Mouse (Mus musculus): ENCODE results near the gene Gm5129. TPM values are rescaled to one million over a fixed set of nuclear protein-coding genes. Genes with fewer than 3 reads are reported as not detected.
"Not testable (repeated sequence)": the region's sequence is repeated elsewhere in the genome, so short reads cannot be mapped to it uniquely, and the experiment has no call there.

Gene Gm5129
- total RNA-seq (2015) (1.7 TPM in 1 of 2 replicates, not detected in the other), total RNA-seq (2017) (not detected in 2 replicates)

DNA sequence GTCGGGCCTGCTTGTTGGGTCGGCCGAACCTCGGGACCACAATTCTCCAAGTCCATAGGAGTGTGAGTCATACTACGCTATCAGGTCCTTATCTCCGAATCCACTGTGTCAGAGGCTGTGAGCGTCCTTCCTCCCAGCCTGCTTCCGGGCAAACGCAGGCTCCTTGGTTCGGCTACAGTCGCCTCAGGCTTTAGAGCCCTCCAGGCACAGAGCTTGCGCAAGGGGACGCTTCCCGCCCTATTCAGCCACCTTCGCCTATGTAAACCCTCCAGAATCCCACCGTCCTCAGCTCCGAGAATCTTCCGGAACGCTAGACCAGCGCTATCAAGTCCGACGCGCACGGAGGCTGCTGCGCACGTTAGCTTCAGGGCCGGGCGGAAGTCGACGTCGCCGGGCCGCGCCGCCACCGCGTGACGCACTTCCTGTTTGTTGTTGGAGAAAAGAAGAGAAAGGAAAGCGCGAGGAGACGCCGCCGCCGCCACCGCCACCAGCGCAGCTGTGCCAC lies at the start of gene Gm5129, which contains the start of gene Dnajb6:
Gm5129 (minus strand) TSS at position 380 of the 505 bp plus-strand sequence.
Dnajb6 (plus strand) TSS at position 132 of the 505 bp plus-strand sequence.
- ATAC-seq (replicated peaks; ENCODE audit: poor library complexity): peak; percentile 85

DNA sequence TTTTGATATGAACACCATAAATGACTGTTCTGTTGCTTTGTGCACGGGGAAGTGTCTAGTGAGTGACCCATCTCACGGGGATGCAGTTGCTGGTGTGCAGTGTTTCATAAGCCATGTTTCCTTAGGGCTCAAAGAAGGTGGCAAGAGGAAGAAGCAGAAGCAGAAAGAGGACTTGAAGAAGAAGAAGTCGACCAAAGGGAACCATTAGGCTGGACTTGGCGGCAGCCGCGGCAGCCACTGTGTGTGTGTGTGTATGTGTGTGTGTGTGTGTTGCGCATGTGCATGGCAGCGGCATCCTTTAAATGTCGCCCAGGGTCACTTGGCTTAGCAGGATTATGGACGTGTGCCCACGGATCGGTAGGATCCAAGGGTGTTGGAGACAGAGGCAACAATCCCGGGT lies 49.2 kb upstream of the Gm5129 start:
- peak; percentile 48 for ATAC-seq (replicated peaks; ENCODE audit: poor library complexity)

DNA sequence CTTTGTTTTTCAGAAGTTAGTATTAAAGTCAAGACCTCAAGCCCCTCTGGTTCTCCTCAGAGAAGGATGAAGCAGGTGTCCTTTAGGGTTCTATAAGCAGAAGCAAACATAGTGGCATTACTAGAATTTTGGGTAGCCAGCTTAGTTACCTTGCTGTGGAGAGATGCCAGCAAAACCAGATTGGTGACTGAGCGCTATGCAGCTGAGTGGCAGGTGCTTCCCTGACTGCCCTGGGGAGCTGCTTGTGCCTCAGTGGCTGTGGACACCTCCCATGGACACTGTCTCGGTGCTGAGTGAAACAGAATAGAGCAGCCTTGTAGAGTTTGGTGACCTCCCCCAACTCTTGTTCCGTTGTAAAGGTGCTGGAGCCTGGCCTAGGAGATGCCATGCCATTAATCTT lies 46.5 kb upstream of the Gm5129 start:
- ATAC-seq (replicated peaks; ENCODE audit: poor library complexity): no peak

DNA sequence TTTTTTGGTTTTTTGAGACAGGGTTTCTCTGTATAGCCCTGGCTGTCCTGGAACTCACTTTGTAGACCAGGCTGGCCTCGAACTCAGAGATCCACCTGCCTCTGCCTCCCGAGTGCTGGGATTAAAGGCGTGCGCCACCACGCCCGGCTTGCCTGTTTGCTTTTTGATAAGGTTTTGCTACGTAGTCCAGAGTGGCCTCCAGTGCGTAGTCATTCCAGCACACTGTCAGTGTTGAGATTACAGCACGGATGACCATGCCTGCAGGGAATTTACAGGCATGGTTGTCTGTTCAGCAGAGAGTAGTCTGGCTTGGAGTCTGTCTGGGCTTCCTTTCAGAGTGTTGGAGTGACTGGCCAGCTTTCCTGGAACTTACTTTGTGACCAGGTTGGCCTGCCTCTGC lies 44.0 kb upstream of the Gm5129 start:
- not testable (repeated sequence) for ATAC-seq (replicated peaks; ENCODE audit: poor library complexity)

DNA sequence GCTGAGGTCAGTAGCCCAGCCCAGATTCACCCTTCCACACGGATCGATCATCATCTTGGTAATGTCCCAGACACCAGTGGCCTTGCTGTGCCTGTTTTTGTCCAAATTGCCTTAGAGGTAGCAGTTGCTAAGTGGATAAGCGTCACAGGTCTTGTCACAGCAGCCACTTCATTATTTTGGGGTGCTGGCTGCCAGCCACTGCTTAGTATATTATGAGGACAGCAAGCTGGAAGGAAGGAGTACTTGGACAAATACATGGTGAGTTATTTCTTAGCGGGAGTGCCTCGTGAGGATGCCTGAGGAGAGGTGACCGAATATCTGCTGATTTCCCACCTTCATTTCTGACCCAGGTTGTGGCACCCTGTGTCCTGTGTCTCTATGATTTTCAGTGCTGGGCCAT lies 42.3 kb upstream of the Gm5129 start:
- ATAC-seq (replicated peaks; ENCODE audit: poor library complexity): no peak

DNA sequence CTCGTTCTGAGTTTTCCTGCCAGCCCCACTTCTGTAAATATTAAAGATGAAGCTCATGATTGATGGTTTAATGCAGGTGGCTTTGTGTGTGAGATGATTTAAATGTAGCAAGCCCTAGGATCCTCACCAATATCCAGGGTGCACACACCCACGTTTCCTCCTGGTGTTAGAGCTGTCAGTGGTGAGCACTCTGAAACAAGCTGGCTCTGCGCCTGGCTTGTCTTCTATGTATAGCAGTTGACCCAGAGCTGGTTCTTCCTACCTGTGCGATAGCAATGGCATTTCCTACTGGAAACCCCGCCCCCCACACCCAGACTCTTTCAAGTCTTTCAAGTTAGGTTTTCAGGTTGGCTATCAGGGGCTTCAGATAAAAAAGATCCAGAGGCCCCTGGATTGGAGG lies 39.7 kb upstream of the Gm5129 start:
- no peak for ATAC-seq (replicated peaks; ENCODE audit: poor library complexity)

DNA sequence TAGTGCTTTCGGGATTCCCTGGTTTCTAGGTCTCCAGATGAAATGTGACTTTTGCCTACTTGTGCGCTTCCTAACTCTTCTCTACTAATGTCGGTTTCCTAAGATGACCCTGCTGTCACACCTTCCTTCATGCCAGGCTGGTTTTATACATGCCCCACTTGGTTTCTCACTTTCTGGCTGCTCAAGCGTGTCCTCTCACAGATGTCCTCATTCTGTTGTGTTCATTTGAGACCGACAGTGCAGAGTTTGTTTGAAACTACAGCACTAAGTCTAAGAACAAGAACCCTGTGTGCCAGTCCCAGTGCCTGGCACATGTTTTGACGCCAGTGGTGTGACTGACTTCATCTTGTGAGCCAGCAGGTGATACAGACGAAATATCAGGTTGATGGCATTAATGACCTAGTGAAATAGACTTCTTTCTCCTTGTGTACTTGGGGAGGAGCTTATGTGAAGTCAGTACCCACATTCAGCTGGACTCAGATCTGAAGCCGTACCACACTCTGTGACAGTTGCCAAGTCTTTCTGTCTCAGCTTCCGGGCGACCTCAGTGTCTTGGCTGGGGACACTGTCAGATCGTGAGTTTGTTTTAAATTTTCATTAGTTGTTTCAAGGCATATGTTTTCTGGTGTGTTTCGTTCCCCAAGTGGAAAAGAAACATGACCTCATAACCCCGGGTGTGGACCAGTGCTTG lies 37.9 kb upstream of the Gm5129 start:
- no peak for ATAC-seq (replicated peaks; ENCODE audit: poor library complexity)

DNA sequence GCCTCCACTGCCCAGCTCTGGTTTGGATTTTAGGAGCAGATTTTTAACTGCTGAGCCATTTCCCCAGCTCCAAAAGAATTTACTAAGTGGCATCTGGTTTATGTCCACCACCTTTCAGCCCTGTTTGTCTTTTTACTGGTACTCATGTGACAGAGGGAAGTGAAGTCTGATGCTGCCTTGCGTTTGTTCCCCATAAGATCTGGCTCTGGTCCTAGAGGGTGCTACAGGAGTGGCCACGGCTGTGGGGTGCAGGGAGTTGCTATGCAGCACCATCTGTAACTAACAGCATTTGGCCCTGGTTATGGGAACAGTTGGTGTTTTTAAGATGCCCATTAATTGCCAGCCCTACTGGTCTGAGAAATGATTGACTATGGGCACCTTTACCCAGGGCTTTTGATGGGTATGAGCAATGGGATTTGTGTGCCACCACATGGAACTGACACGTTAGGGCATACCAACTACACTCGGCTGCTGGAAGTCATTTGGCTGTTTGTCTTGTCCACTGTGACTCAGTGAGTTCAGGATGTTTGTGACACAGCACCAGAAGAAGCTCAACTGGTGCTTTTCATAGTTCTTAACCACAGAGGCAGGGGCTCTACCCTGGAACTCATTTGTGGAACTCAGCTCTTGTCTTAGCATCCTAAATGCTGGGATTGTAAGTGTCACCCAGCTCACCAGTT lies 37.1 kb upstream of the Gm5129 start:
- ATAC-seq (replicated peaks; ENCODE audit: poor library complexity): peak; percentile 49

DNA sequence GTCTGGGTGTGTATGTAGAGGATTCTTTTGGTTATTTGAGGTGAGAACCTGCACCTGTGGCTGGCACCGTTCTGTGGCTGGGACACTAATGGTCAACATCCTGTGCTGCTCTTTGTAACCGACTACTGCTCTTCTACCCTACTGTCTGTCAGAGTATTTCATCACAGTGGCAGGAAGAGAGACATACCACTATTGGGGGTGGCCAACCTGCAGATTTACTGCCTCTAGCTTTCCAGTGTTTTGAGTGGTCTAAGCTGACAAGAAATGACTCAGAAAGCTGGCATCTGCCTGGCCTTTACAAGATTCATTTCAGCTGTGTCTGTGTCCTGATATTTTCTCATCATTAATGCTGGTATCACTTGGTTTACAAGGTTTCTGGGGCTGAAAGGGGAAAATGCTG lies 36.3 kb upstream of the Gm5129 start:
- ATAC-seq (replicated peaks; ENCODE audit: poor library complexity): peak; percentile 84

DNA sequence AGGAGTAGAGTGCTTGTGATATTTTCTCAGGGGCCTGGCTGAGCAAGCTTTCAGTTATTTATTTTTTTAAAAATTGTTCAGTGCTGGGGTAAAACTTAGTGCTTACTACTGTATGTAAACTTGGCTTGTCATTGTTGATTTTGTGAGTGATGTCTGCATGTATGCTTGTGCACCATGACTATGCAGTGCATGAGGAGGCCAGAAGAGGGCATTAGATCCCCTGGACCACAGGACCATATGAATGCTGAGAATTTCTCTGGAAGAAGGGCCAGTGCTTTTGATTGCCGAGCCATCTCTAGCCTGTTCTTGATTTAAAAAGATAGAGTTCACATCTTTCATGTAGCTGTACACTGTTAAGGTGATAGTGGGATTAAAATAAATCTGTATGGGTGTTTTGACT lies 35.2 kb upstream of the Gm5129 start:
- ATAC-seq (replicated peaks; ENCODE audit: poor library complexity): peak; percentile 59; the same call in 1 of the 2 replicates

DNA sequence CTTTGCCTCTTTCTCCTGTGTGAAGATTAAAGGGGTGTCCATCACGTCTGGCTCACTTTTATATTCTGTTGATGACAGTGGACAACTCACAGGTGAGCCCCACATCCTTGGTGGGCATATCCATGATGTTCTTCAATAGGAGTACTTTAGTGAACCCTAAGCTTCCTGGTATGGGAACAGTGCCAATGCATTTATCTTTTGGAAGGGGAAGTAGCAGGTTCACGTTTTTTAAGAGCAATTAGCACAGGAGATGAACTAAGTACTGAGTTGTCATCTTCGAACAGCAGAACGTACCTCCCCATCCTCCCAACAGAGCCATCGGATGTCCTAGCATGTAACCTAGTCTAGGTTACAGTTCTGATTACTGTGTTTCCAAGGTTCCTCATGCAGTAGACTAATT lies 23.6 kb upstream of the Gm5129 start:
- no peak for ATAC-seq (replicated peaks; ENCODE audit: poor library complexity)

DNA sequence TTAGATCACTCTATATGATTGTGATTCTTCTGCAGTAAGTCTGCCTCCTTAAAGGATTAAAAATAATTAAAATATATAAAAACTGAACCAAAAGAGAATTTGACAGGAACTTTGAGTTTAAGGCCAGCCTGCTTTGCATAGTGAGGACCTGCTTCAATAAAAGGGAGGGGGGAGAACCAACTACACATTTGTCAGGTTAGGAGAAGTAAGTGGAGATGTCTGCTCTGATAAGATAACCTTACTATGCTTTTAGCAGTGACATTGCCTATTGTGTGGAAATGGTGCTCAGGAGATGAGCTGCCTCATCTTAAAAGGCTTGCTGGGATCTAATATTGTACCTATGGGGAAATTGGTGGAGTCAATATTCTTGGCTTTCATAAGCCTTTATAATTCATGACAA lies 17.2 kb upstream of the Gm5129 start:
- ATAC-seq (replicated peaks; ENCODE audit: poor library complexity): no peak

DNA sequence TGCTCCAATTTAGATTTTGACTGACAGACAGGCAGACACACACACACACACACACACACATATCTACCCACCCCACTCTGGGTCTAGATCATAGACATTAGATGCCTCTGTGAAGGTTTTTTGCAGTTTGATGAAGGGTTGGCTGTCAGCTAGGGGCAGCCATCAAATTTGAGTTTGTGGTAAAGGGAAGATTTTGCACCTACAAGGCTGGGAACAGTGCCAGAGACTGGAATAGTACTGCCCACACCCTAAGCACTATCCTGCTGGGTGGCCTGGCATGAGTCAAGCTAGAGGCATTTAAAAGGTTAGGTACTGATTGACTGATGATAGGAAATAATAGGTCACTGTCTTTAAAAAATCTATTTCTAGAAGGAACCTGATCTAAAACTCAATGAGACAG lies 15.6 kb upstream of the Gm5129 start:
- ATAC-seq (replicated peaks; ENCODE audit: poor library complexity): no peak

DNA sequence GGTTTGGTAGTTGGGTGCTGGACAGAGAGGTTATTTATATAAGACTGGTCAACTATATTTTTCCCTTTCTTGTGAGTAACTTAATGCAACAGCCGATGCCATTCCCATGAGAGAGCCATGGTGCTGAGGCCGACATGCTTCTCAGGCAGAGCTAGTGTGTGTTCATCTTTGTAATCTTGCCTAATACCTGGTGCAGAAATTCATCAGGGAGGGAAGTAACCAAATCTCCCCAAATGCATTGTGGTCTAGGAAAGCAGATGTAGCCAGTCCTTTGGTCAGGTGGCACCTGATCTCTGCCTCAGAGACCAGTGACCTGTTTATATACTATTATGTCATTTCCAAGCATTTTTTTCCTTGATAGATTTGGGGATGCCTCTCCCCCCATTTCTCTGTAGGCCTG lies 11.9 kb upstream of the Gm5129 start:
- ATAC-seq (replicated peaks; ENCODE audit: poor library complexity): peak; percentile 55

DNA sequence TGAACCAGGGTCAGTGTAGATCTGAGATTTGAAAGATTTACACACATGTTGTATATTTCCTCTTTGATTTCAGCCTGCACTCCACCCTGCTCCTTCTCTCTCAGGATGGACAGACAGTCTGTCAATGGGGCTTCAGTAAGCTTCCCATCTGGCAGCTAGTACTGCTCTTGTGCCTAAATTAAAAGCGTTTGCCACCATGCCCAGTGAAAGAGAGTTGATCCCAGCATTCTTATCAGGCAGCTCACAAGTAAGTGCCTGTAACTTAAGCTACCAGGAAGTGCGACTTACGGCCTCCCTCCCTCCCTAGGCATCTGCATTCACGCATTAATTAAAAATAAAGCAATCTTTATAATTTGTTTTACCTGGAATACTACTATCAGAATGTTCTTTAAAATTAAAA lies 5.4 kb upstream of the Gm5129 start:
- no peak for ATAC-seq (replicated peaks; ENCODE audit: poor library complexity)

DNA sequence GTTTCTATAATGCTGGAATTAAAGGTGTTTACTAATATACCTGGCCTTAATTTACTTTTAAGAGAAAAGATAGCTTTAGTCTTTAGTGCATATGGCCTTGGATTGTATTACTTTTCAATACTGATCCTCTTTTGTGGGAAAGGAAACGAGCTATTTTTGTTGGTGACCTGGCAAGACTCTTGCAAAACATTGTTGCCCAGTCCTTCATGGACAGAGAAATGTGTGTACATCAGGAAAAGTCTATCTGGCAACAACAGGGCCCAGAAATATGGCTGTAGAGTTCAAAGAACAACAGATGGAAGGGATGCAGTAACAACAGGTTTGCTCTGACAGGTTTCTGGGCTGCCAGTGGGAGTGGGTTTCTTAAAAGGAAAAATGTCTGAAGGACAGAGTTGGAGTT lies 4.9 kb upstream of the Gm5129 start:
- no peak for ATAC-seq (replicated peaks; ENCODE audit: poor library complexity)

DNA sequence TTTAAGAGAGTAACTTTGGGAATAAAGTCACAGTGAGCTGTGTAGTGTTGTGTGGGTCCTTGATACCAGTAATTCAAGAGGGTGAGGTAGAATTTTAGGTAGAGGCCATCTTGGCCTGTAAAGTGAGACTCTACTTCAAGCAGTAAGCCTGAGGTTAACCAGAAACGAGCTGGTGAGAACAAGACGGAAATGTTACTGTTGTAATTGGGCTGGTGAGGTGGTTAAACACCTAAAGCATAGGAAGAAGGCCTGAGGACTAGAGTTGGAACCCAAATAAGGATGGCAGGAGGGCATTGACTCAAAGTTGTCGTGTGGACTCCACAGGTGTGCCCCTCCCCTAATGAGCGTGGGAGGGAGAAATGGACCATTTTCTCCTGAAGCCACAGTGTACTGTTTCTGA lies 2.3 kb upstream of the Gm5129 start:
- ATAC-seq (replicated peaks; ENCODE audit: poor library complexity): no peak

DNA sequence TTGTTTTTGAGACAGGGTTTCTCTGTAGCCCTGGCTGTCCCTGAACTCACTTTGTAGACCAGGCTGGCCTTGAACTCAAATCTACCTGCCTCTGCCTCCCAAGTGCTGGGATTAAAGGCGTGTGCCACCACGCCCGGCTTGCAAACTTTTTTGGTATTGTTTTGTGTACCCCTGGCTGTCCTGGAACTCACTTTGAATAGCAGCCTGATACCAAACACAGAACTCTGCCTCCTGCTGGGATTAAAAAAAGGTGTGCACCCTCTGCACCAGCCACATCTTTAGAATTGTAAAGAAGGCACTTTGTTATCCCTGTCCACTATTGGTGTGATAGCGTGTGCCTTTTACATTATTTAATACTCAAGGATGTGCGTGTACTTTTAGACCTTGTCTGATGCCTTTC lies 1.7 kb upstream of the Gm5129 start:
- ATAC-seq (replicated peaks; ENCODE audit: poor library complexity): no peak

DNA sequence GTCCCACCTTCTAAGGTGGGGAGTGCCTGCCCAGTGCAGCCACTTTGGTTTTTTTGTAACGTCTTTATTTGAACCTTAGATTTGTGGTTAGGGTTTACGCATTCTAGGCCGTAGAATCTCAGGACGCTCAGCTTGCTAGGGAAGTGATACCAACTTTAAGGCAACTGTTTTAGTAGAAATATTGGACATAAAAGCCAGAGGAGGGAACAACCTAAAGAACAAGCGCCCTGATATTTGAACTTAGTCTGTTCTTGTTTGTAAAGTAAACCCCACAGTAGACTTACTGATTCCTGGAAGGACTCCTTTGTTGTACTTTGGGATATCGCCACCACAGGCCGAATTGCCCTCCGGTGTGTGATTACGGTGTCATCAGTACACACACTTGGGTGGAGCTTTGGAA lies 1.2 kb upstream of the Gm5129 start:
- no peak for ATAC-seq (replicated peaks; ENCODE audit: poor library complexity)

DNA sequence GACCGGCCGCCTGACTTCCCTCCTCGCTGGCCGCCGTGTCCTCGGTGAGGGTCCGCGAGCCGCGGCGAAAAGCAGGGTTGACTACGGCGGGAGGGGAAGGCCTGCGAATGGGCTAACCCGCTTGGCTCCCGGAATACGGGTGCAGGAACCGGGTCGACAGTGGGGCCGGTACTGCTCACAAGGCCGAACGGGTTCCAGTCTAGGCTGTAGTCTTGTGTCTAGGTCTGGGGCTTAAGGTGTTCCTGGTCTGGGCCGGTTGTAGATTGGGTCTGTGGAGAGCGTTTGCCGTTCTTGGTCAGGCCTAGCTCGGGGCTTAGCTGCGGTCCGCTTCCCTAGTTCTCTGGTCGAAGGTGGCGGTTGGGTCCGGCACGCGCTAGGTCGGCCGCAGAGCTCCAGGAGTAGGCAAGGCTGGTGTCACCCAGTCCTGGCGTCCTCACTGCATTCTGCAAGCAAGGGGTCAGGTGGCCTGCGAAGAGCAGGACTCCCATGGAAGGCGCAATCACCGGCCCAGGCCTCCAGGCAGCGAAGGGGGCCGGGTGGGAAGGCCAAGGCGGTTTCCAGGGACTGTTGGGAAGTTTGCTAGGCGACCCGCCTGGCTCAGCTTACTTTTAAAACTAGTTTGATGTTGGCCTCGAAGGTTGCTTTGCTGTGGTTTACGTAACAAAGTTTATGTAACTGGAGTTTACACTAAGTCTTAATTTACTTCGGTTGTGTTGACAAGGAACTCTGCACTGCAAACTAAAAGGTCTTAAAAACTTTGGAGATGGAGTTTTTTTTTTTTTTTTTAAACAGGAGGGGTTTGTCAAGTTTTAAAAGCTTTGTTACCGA lies 551 bp upstream of the Gm5129 start:
- peak; percentile 30 for ATAC-seq (replicated peaks; ENCODE audit: poor library complexity)

DNA sequence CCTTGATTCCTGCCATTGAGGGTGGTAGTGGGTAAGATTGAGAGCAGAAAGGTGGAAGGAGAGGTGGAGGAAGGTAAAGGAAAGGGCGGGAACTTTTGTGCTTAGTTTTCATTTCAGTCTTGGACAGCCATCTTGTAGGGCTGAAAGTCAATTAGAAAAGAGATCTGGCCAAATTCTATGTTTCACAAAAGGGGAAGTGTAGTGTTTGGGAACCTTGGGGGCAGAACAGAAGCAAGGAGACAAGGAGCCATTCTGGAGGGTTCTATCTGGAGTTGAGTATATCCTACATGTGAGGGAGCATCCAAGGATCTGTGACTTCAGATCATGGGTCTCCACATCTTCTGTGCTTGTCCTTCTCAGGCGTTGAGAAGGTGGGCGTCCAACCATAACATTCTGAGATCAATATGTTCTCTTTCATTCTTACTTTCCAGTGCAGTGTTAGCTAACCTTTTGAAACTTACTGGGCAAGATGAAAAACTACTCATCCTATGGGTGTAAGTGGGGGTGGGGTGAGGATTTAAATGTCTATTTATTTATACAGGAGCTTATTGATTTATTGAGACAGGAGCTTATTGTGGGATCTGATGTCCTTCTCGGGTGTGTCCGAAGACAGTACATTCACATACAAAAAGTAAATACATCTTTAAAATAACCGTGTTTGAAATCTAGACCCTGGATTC lies 765 bp downstream of the Gm5129 start:
- no peak for ATAC-seq (replicated peaks; ENCODE audit: poor library complexity)
